Mouse (Mus musculus) midbrain, embryonic 10.5 days (tissue): ENCODE data around the gene Apbb1. TPM values are rescaled to one million over a fixed set of nuclear protein-coding genes. Genes with fewer than 3 reads are reported as not detected.

ENCODE experiments used
- DNase-seq: peaks from one replicate; pipeline ENCODE4 v3.0.0-alpha.2; 2017; ENCODE audit warnings: low spot score
- H3K27ac ChIP-seq: fragments of 300-500 bp; sonication (generic); replicated peaks from 2 replicates; pipeline ENCODE4 v1.5.1; 2016; ENCODE audit warnings: mild to moderate bottlenecking
- H3K27me3 ChIP-seq: fragments of 300-500 bp; sonication (generic); 2 replicates; pipeline ENCODE4 v1.6.1; 2016; ENCODE audit warnings: low read depth, mild to moderate bottlenecking; ENCODE audit not compliant: poor library complexity, severe bottlenecking
- H3K36me3 ChIP-seq: fragments of 300-500 bp; sonication (generic); 2 replicates; pipeline ENCODE4 v1.6.1; 2016; ENCODE audit warnings: mild to moderate bottlenecking, moderate library complexity
- H3K4me1 ChIP-seq: fragments of 300-500 bp; sonication (generic); 2 replicates; pipeline ENCODE4 v1.6.1; 2016
- H3K4me3 ChIP-seq: fragments of 300-500 bp; sonication (generic); 2 replicates; pipeline ENCODE4 v1.5.1; 2016; ENCODE audit warnings: mild to moderate bottlenecking, moderate library complexity
- H3K9me3 ChIP-seq: fragments of 300-500 bp; sonication (generic); replicated peaks from 2 replicates; pipeline ENCODE4 v1.6.1; 2016; ENCODE audit warnings: mild to moderate bottlenecking
- WGBS: fragments of 180-500 bp; shearing (Covaris S2); methylation state at CpG from one replicate; pipeline ENCODE4 v1.1.7; 2016; 5-methylcytosine and 5-hydroxymethylcytosine counted together
- polyA plus RNA-seq: library from polyadenylated mRNA; unstranded; fragments of >200 nt; fragmentation: Nextera tagmentation; extraction: Ambion mirVana; gene quantifications from 2 replicates; pipeline ENCODE4 v1.2.1, GENCODE M21; 2016

Apbb1 gene
- polyA plus RNA-seq, 1 experiment from 2014 or later: 112 TPM

DNA sequence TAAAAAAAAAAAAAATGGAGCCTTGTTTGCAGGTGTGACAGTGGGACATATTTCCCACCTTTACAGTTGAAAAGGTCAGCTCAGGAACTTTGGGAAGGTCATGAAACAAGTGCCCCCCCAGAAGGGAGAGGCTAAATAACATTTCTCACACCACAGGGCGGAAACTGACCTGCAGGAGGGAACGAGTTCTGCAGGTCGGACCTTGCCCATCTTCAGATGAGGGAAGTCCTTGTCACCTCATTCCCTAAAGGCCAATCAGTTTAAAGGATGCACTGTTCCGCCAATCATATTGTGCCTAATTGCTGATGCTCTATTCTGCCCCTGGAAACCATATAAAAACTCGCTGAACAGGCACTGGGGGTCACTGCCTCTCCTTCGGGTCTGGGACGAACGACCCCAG is 35.5 kb downstream of the Apbb1 start:
- H3K9me3 ChIP-seq: no peaks in the 10 kb centered on the region
- no peaks in the 10 kb centered on the region for H3K4me1 ChIP-seq
- no peaks in the 10 kb centered on the region for H3K36me3 ChIP-seq
- DNase-seq: no peak
- 78% methylated on average over 8 of the region's 8 CpGs for WGBS
- no peaks in the 10 kb centered on the region for H3K27me3 ChIP-seq
- no peak overlapping the region for H3K4me3 ChIP-seq
- no peak overlapping the region for H3K27ac ChIP-seq

DNA sequence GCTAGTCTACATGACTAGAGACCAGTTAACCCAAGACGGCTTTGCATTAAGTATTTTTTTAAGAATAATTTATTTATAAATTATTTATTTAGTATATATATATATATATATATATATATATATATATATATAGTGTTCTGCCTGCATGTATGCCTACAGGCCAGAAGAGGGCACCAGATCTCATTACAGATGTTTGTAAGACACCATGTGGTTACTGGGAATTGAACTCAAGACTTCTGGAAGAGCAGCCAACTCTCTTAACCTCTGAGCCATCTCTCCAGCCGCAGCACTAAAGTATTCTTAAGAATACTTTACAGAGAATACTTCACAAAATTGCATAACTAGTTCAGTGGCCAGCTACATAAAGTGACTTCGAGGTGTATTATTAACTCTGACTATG is 47.3 kb downstream of the Apbb1 start:
- WGBS: 79% methylated on average over 3 of the region's 3 CpGs
- Histone ChIP-seq H3K4me1 (no peaks in the 10 kb centered on the region), H3K27me3 (no peaks in the 10 kb centered on the region), H3K9me3 (no peaks in the 10 kb centered on the region), H3K27ac (no peak overlapping the region), H3K4me3 (no peak overlapping the region), H3K36me3 (no peaks in the 10 kb centered on the region)
- no peak for DNase-seq

DNA sequence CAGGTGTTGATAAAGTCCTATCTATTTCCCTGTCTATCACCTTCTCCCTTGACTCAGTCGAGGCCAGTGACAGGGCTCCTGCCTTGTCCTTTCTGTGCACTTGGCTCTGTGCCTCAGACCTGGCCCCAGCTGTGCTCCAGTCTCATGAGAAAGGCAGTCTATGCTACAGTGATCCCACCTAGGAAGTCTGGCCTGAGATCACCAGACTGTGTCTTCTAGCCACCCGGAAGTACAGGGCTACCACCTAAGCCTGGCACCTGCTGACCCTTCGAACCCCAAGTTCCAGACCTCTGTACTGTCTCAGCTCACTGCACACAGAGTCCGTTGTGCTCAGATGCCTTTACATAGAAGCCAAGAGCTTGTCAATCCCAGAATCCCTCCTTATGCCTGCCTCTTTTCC is 53.4 kb downstream of the Apbb1 start:
- no peak for DNase-seq
- no peaks in the 10 kb centered on the region for H3K36me3 ChIP-seq
- H3K9me3 ChIP-seq: no peaks in the 10 kb centered on the region
- H3K4me3 ChIP-seq: no peak overlapping the region
- no peaks in the 10 kb centered on the region for H3K4me1 ChIP-seq
- 75% methylated on average over 4 of the region's 4 CpGs for whole genome bisulfite sequencing
- H3K27ac ChIP-seq: no peak overlapping the region
- peaks cover 53% of the 10 kb centered on the region for H3K27me3 ChIP-seq

DNA sequence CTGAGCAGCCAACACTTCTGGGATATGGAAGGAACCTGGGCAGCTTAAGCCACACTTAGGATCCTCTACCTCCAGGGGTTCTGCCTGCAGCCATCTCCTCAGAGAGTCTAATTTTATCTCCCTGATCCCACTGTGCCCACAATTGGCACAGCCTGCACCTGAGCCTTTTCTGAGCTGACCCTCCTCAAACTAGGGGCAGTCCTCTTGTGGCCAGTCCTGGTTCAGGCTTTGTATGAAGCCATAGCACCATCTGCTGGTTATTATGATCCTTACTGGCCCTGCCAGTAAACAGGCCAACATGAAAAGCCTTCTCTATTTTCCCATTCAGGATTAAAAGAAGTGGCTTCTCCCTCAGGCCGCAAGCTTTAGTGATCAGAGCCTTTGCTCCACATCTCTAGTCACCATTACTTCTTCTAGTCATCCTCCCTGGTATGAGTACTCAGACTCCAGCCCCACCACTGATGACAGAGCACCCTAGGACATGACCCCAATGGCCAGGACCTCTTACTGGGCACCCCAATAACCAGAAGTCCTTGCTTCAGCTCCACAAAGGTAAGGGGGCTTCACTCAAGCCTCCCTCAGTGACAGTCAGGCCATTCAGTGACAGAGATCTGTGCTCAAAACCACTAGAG is 54.0 kb downstream of the Apbb1 start:
- Histone ChIP-seq H3K27ac (no peak overlapping the region), H3K4me1 (no peaks in the 10 kb centered on the region), H3K4me3 (no peak overlapping the region), H3K27me3 (peaks cover 57% of the 10 kb centered on the region), H3K9me3 (no peaks in the 10 kb centered on the region), H3K36me3 (no peaks in the 10 kb centered on the region)
- WGBS: 63% methylated on average over 1 of the region's 1 CpGs
- no peak for DNase-seq

DNA sequence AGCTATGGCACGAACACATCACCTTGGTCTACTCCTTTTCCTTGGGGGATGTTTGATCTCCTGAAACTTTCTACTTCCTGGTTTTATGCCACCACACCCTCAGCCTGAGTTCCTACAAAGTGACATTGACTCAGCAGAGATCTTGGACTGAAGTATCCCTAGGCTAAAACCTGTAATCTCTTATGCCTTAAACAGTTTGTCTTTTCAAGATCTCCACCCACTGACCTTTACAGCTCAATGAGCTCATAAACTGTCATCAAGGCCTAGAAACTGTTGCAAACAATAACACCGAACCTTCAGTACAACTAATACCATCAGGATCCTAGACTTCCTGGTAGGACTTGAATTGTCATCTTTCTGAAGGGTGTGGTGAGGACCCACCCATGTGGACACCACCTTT is 57.2 kb downstream of the Apbb1 start:
- Histone ChIP-seq H3K4me1 (no peaks in the 10 kb centered on the region), H3K4me3 (no peak overlapping the region), H3K27ac (no peak overlapping the region), H3K27me3 (peaks cover 90% of the 10 kb centered on the region), H3K9me3 (no peaks in the 10 kb centered on the region), H3K36me3 (no peaks in the 10 kb centered on the region)
- WGBS: 86% methylated on average over 2 of the region's 2 CpGs
- no peak for DNase-seq

DNA sequence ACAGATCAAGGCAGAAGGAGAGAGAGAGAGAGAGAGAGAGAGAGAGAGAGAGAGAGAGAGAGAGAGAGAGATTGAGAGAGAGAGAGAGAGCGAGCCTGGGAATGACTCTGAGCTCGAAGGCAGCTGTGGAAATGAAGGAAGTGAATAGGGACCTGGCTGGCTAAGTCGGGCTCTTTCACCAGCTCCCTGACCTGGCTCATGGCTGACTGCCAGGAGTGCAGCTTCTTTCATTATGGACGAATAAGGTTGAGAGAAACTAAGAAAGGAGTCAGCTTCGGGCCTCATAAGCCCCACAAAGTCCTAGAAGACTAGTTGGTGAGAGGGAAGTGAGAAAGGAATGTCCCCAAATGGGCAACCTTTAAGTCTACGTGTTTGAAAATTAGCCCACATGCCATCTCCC is 61.3 kb downstream of the Apbb1 start:
- Histone ChIP-seq H3K4me3 (no peak overlapping the region), H3K36me3 (no peaks in the 10 kb centered on the region), H3K27ac (no peak overlapping the region), H3K9me3 (no peaks in the 10 kb centered on the region), H3K4me1 (peaks cover 13% of the 10 kb centered on the region), H3K27me3 (peaks cover 87% of the 10 kb centered on the region)
- no peak for DNase-seq
- 46% methylated on average over 6 of the region's 6 CpGs for WGBS

DNA sequence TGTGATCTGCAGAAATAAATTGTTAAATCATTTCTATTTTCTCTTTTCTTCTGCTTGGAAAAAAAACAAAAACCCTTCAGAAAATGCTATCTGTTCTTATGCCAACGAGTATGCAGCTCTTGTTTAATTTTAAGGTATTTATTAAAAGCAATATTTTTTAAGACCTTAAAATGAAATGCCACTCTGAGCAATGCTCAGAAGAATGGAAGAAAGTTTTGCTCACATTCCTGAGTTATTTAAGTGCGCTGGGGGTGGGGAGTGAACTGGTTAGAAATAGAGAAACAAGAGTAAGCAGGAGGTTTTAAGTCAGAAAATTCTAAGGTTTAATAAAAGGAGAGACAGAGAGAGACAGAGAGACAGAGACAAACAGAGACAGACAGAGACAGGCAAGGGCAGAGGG is 61.7 kb downstream of the Apbb1 start:
- Histone ChIP-seq H3K4me3 (no peak overlapping the region), H3K27me3 (peaks cover 87% of the 10 kb centered on the region), H3K4me1 (peaks cover 13% of the 10 kb centered on the region), H3K27ac (no peak overlapping the region), H3K9me3 (no peaks in the 10 kb centered on the region), H3K36me3 (no peaks in the 10 kb centered on the region)
- DNase-seq: no peak
- 76% methylated on average over 2 of the region's 2 CpGs for WGBS

DNA sequence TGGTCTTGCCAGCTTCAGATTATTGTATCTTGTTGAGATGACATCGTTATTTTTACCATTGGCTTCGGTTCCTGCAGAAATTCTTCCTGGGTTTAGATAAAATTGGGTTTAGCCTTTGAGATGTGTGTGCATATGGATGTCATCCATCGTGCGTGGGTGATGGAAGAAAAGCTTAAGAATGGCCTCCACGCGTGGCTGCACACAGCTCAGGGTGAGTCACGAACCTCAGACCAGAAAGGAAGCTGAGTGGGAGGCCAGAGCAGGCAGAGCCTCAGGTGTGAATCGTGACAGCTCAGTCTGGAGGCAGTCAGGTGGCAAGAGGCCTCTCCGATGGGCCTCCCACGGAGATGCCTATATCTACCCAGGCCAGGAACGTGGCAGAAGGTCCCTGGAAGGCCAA is 62.1 kb downstream of the Apbb1 start:
- no peak overlapping the region for H3K4me3 ChIP-seq
- 77% methylated on average over 11 of the region's 11 CpGs for WGBS
- no peak overlapping the region for H3K27ac ChIP-seq
- H3K27me3 ChIP-seq: peaks cover 88% of the 10 kb centered on the region
- no peaks in the 10 kb centered on the region for H3K36me3 ChIP-seq
- H3K9me3 ChIP-seq: no peaks in the 10 kb centered on the region
- peaks cover 13% of the 10 kb centered on the region for H3K4me1 ChIP-seq
- DNase-seq: no peak

DNA sequence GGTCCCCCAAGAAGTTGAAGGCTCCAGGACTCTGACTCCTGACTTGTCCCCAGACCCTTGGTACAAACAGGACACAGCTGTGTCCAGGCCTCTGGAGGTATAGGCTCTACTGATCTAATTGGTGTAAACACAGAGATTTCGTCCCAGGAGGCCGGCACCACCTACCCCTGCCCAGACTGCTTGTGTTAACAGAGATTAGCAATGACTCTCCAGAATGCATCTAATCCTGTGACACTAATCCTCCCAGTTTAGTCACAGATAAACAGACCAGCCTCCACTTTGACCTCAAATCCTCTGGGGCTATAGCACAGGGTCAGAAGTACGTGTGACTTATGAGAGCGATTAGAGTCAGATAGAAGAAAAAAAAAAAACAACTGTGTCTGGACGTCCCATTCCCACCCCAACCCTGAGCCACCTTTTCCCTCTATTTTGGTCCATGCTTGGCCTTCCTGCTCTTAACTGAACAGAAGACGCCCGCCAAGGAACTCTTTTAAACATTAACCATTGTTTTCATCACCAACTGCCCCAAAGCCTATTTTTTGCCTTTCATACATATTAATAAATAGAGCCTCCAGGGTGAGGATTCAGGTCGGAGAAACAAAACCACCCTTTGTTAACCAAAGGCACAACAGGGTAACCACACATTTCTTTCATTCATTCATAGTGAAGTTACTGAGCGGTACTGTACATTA is 64.6 kb downstream of the Apbb1 start:
- Histone ChIP-seq H3K27ac (no peak overlapping the region), H3K27me3 (peaks cover 90% of the 10 kb centered on the region), H3K4me1 (peaks cover 13% of the 10 kb centered on the region), H3K36me3 (no peaks in the 10 kb centered on the region), H3K9me3 (no peaks in the 10 kb centered on the region), H3K4me3 (no peak overlapping the region)
- DNase-seq: peak; percentile 54
- 32% methylated on average over 9 of the region's 9 CpGs for WGBS

DNA sequence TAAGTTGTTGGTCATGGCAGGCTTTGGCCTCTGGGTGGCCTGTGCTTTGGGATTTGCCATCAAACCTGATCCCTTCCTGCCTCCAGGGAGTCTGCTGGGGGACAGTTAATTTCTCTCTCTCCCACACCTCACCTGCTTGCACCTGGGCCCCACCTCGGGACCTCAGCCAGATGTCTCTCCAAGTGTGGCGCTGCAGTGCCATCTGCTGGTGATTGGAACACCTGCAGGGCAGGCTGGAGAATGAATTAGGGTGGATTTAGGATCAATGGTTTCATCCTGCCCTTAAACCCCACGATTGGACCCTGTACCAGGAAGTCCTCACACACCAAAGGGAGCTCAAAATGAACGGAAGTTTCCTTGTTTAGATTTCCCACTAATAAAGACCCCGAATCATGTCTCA is 66.3 kb downstream of the Apbb1 start:
- 11% methylated on average over 5 of the region's 5 CpGs for whole genome bisulfite sequencing
- H3K27ac ChIP-seq: no peak overlapping the region
- peak; percentile 55 for DNase-seq
- peaks cover 90% of the 10 kb centered on the region for H3K27me3 ChIP-seq
- H3K4me3 ChIP-seq: no peak overlapping the region
- no peaks in the 10 kb centered on the region for H3K36me3 ChIP-seq
- no peaks in the 10 kb centered on the region for H3K9me3 ChIP-seq
- H3K4me1 ChIP-seq: peaks cover 13% of the 10 kb centered on the region

DNA sequence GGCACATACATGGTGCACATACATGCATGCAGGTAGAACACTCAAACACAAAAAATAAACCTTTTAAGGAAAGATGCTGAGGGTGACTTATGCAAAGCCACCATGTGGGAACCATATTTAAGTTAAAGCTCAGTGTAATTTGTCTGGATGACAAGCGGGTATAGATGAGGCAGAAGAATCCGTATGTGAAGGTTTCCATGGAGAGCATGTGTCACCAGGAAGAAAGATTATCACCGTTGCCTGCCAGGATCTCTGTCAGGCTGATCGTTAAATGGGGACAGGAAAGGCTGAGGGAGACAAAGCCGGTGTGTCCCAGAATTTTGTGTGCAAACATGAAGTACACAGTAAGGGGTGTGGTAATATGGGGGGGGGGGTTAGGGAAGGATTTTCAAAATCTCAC is 66.9 kb downstream of the Apbb1 start:
- WGBS: 80% methylated on average over 5 of the region's 5 CpGs
- DNase-seq: no peak
- Histone ChIP-seq H3K27ac (no peak overlapping the region), H3K27me3 (peaks cover 90% of the 10 kb centered on the region), H3K4me1 (peaks cover 13% of the 10 kb centered on the region), H3K4me3 (no peak overlapping the region), H3K9me3 (no peaks in the 10 kb centered on the region), H3K36me3 (no peaks in the 10 kb centered on the region)

DNA sequence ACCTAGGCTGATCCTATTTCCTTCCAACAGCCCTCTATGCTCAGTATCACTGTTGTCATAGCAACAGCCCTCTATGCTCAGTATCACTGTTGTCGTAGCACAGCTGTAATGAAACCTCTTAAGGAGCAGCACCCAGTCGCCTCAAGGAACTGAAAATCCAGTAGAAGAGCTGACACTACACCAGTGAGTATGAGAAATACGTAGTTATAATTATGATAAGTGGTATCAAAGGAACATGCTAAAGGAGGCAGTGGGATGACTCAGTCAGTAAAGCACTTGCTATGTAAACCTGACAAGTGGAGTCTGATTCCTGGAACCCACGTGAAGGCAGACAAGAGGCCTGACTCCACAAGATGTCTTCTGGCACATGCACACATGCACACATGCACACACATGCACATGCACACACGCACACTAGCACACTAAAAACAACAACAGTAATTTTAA is 67.6 kb downstream of the Apbb1 start:
- no peak for DNase-seq
- no peaks in the 10 kb centered on the region for H3K9me3 ChIP-seq

DNA sequence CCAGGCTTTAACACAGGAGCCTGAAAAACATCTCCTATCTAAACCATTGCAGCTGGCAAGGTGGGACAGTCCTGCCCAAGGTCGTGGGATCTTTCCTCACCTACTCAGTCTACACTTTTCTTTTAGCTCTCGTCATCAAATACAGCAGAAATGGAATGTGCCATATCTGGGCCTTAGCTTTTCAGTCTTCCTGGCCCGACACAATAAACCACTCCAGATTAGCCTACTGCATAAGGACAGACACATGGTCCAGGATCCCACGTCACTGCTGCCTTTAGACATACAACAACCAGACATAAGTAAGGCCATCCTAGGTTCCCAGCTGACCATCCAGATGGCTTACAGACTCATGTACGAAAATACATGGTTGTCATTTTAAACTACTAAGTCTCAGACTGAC is 71.3 kb downstream of the Apbb1 start:
- Histone ChIP-seq H3K36me3 (no peaks in the 10 kb centered on the region), H3K27ac (no peak overlapping the region), H3K27me3 (peaks cover 74% of the 10 kb centered on the region), H3K9me3 (no peaks in the 10 kb centered on the region), H3K4me1 (no peaks in the 10 kb centered on the region), H3K4me3 (no peak overlapping the region)
- no peak for DNase-seq
- 88% methylated on average over 5 of the region's 5 CpGs for WGBS

More for the DNA sequence above, 67.6 kb downstream of the Apbb1 start:
- Histone ChIP-seq H3K4me3 (no peak overlapping the region), H3K4me1 (peaks cover 13% of the 10 kb centered on the region), H3K27me3 (peaks cover 90% of the 10 kb centered on the region), H3K27ac (no peak overlapping the region), H3K36me3 (no peaks in the 10 kb centered on the region)
- WGBS: 77% methylated on average over 5 of the region's 5 CpGs
